Mouse (Mus musculus) kidney, postnatal 0 days (tissue): ENCODE measurements around the gene Ipo13. TPM values are rescaled to one million over a fixed set of nuclear protein-coding genes. Genes with fewer than 3 reads are reported as not detected.

Experiments used
- ATAC-seq: fragments of 200-750 bp; cut with Nextera tagmentation; replicated peaks from 2 replicates; pipeline ENCODE4 v1.8.0; 2017; ENCODE audit warnings: low read depth, moderate number of reproducible peaks, moderate TSS enrichment, moderate library complexity; ENCODE audit not compliant: low FRiP score
- DNase-seq: peaks from one replicate; pipeline ENCODE4 v3.0.0-alpha.2; 2016; ENCODE audit warnings: low spot score
- H3K27ac ChIP-seq: fragments of 300-500 bp; sonication (generic); 2 replicates; pipeline ENCODE4 v1.5.1; 2014; ENCODE audit warnings: mild to moderate bottlenecking
- H3K27me3 ChIP-seq: fragments of 300-500 bp; sonication (generic); 2 replicates; pipeline ENCODE4 v1.6.1; 2014; ENCODE audit warnings: low read length, mixed read lengths; ENCODE audit not compliant: insufficient read depth
- H3K36me3 ChIP-seq: fragments of 300-500 bp; sonication (generic); 2 replicates; pipeline ENCODE4 v1.6.1; 2014; ENCODE audit warnings: low read length, mixed read lengths; ENCODE audit not compliant: insufficient read depth
- H3K4me1 ChIP-seq: fragments of 300-500 bp; sonication (generic); replicated peaks from 2 replicates; pipeline ENCODE4 v1.6.1; 2014; ENCODE audit warnings: antibody characterized with exemption, low read length, mixed read lengths; ENCODE audit not compliant: insufficient read depth
- H3K4me2 ChIP-seq: fragments of 300-500 bp; sonication (generic); 2 replicates; pipeline ENCODE4 v1.6.1; 2014; ENCODE audit warnings: mild to moderate bottlenecking, low read length, moderate library complexity, mixed read lengths
- H3K4me3 ChIP-seq: fragments of 300-500 bp; sonication (generic); replicated peaks from 2 replicates; pipeline ENCODE4 v1.5.1; 2014; ENCODE audit warnings: low read depth, low read length
- H3K9ac ChIP-seq: fragments of 300-500 bp; sonication (generic); 2 replicates; pipeline ENCODE4 v1.6.1; 2014; ENCODE audit warnings: low read depth, low read length
- H3K9me3 ChIP-seq: fragments of 300-500 bp; sonication (generic); replicated peaks from 2 replicates; pipeline ENCODE4 v1.6.1; 2016; ENCODE audit warnings: low read length, inconsistent platforms, mixed read lengths
- CTCF ChIP-seq: IDR thresholded peaks from 2 replicates; pipeline ENCODE4 v1.5.1; 2016; ENCODE audit warnings: antibody characterized with exemption, low read depth, mild to moderate bottlenecking, moderate library complexity
- WGBS: fragments of 180-500 bp; shearing (Covaris S2); extraction: QIAGEN DNeasy Blood & Tissue Kit; methylation state at CpG from one replicate; pipeline ENCODE4 v1.1.7; 2014; 5-methylcytosine and 5-hydroxymethylcytosine counted together
- polyA plus RNA-seq: library from polyadenylated mRNA; unstranded; fragments of >200 nt; fragmentation: Nextera tagmentation; extraction: Ambion mirVana; gene quantifications from 2 replicates; pipeline ENCODE4 v1.2.1, GENCODE M21; 2015

The Ipo13 gene
- polyA plus RNA-seq, 1 experiment from 2014 or later: 27.9 TPM

DNA sequence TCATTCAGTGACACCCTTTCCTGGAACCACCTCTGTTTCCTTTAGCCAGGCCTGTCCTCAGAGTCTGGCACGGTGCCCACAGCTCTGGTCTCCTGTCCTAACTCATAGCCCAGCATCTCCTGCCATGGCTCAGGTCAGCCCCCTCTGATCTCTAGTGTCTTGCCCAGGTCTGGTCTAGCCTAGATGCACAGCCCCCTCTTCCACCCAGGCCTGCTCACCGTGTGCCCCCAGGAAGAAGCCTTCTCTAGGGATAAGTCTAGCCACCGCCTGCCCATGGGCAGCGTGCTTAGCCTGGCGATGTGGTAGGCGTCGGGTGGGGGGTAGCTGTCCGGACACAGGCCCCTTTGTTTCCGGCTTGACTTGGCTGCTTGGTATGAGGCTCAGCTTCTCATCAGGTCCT, 59.7 kb downstream of the Ipo13 start:
- Histone ChIP-seq H3K9ac (no peak overlapping the region), H3K36me3 (no peaks in the 10 kb centered on the region), H3K27ac (no peak overlapping the region), H3K4me3 (no peak overlapping the region), H3K4me1 (0 out of 2 replicates have a peak, but pooled peaks cover 2% of the 10 kb centered on the region), H3K27me3 (no peaks in the 10 kb centered on the region), H3K4me2 (no peak overlapping the region), H3K9me3 (no peaks in the 10 kb centered on the region)
- no peak for TF ChIP-seq CTCF
- WGBS: 70% methylated on average over 9 of the region's 9 CpGs
- DNase-seq (no peak), ATAC-seq (no peak)

- no peak for TF ChIP-seq CTCF
- H3K4me3 ChIP-seq: no peak overlapping the region
- H3K4me1 ChIP-seq: no peaks in the 10 kb centered on the region
- H3K27ac ChIP-seq: no peak overlapping the region
- no peaks in the 10 kb centered on the region for H3K9me3 ChIP-seq
- DNase-seq (no peak), ATAC-seq (no peak)
- WGBS: 87% methylated on average over 10 of the region's 10 CpGs
- H3K9ac ChIP-seq: no peak overlapping the region
- no peak overlapping the region for H3K4me2 ChIP-seq
- H3K27me3 ChIP-seq: no peaks in the 10 kb centered on the region
- H3K36me3 ChIP-seq: no peaks in the 10 kb centered on the region
These were observed 62.5 kb downstream of the Ipo13 start for GRCm38 (mm10) chr4:117852152-117852868.

DNA sequence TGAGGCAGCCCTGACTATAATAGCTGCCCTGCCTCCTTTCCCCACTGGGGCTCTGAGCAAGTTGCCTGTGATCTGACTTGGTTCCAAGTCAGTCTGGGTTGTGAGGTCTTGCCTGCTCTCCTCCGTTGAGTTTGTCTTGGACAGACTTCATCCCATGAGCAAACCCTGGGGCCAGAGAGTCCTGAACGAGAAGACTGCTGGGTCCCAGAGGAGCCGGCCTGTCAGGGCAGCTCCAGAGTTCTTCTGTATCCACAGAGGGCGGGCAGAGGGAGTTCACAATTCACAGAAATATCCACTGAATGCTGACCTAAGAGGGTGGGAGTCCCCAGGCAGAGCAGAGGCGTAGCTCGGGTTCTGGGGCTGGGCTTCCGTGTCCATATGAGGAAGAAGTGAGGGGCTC, 63.9 kb downstream of the Ipo13 start:
- Histone ChIP-seq H3K27me3 (no peaks in the 10 kb centered on the region), H3K36me3 (no peaks in the 10 kb centered on the region), H3K4me1 (no peaks in the 10 kb centered on the region), H3K9me3 (no peaks in the 10 kb centered on the region), H3K4me3 (no peak overlapping the region), H3K4me2 (no peak overlapping the region), H3K9ac (no peak overlapping the region), H3K27ac (no peak overlapping the region)
- ATAC-seq (no peak), DNase-seq (peak; percentile 50)
- TF ChIP-seq CTCF: no peak
- 58% methylated on average over 7 of the region's 7 CpGs for WGBS

GRCm38 (mm10) chr4:117850176-117850575, 64.6 kb downstream of the Ipo13 start:
- 85% methylated on average over 7 of the region's 7 CpGs for WGBS
- no peak for TF ChIP-seq CTCF
- Histone ChIP-seq H3K27ac (no peak overlapping the region), H3K4me2 (no peak overlapping the region), H3K27me3 (no peaks in the 10 kb centered on the region), H3K36me3 (no peaks in the 10 kb centered on the region), H3K9ac (no peak overlapping the region), H3K4me3 (no peak overlapping the region), H3K4me1 (no peaks in the 10 kb centered on the region), H3K9me3 (no peaks in the 10 kb centered on the region)
- ATAC-seq (no peak), DNase-seq (no peak)

GRCm38 (mm10) chr4:117849506-117849905, 65.3 kb downstream of the Ipo13 start:
- ATAC-seq (no peak), DNase-seq (no peak)
- H3K9me3 ChIP-seq: no peaks in the 10 kb centered on the region
- no peaks in the 10 kb centered on the region for H3K4me1 ChIP-seq
- no peak overlapping the region for H3K27ac ChIP-seq
- H3K27me3 ChIP-seq: no peaks in the 10 kb centered on the region
- 82% methylated on average over 5 of the region's 5 CpGs for WGBS
- no peaks in the 10 kb centered on the region for H3K36me3 ChIP-seq
- no peak overlapping the region for H3K4me2 ChIP-seq
- TF ChIP-seq CTCF: no peak
- H3K4me3 ChIP-seq: no peak overlapping the region
- no peak overlapping the region for H3K9ac ChIP-seq

DNA sequence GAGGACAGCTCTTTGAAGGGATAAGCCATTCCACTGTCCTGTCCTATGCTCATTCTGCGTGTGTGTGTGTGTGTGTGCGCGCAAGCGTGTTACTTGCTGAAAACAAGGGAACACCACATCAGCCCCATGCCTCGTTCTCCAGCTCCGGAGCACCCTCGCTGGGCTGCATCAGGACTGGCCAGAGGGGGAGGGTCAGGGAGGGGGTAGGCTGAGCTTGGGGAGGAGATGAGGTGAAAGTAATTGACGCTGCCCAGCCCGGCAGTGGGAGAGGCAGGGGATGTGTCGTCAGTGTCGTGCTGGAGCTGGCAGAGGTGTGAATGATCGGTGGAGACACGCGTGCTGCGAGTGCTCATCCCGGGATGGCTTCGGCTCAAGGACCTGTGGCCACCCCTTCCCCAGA, 65.7 kb downstream of the Ipo13 start:
- 55% methylated on average over 17 of the region's 17 CpGs for WGBS

DNA sequence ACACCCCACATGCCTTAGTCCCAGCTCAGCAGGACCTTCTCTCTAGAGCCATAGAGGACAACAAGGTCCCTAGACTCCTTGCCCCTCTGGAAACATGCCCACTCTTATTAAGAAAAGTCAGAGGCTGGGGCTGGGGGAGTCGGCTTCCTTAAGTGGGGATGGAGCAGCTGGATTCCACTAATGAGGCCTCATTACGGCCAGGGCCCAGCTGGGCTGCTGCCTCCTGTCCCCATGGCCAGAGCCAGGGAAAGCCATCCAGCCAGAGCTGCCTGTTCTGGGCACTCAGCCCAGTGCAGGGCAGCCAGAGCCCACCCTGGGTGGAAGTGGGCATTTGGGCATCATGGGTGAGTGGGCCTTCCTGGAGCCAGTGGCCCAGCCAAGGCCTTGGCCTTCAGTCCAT, 67.8 kb downstream of the Ipo13 start:
- TF ChIP-seq CTCF: no peak
- Histone ChIP-seq H3K9me3 (no peaks in the 10 kb centered on the region), H3K27ac (no peak overlapping the region), H3K36me3 (no peaks in the 10 kb centered on the region), H3K4me2 (no peak overlapping the region), H3K4me1 (no peaks in the 10 kb centered on the region), H3K27me3 (no peaks in the 10 kb centered on the region), H3K9ac (no peak overlapping the region), H3K4me3 (no peak overlapping the region)
- WGBS: 30% methylated on average over 2 of the region's 2 CpGs
- ATAC-seq (no peak), DNase-seq (no peak)

More for the DNA sequence above, 65.7 kb downstream of the Ipo13 start:
- H3K4me1 ChIP-seq: no peaks in the 10 kb centered on the region
- no peak overlapping the region for H3K27ac ChIP-seq
- no peak for TF ChIP-seq CTCF
- H3K9ac ChIP-seq: no peak overlapping the region
- H3K9me3 ChIP-seq: no peaks in the 10 kb centered on the region
- DNase-seq: no peak
- H3K4me3 ChIP-seq: no peak overlapping the region
- H3K4me2 ChIP-seq: no peak overlapping the region
- H3K36me3 ChIP-seq: no peaks in the 10 kb centered on the region
- ATAC-seq: no peak
- H3K27me3 ChIP-seq: no peaks in the 10 kb centered on the region
